Mouse (Mus musculus) ovary, adult 2 months (tissue): Measurements from ENCODE around the gene Vmn1r218. TPM values are rescaled to one million over a fixed set of nuclear protein-coding genes. Genes with fewer than 3 reads are reported as not detected.

Source experiments
- polyA plus RNA-seq: library from polyadenylated mRNA; depleted of rRNA; stranded (reverse); fragments of >200 nt; gene quantifications from 2 replicates; pipeline ENCODE4 v1.2.3, GENCODE M21; 2012; rRNA removed

Gene Vmn1r218
- polyA plus RNA-seq: not detected in 2 replicates

DNA sequence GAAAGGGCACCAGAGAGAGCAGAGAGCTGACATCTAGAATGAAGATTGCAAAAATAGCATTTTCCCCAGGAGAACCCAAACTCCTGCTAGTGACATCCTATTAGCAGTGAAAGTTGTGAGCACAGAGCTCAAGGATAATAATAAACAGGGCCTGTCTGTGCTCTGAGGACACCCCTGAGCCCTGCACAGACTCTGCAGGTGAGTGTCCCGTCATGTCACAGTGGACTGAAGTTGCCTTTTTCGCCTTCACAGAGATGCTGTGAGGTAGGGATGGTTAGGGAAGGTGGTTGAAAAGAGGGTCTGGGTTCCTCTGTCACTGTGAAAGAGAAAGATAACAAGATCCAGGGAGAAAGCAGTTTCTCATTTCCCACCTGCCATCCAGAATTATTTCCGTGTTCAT, at the start of gene Vmn1r218:
TSS of gene Vmn1r218 (plus strand) at position 57 of the 400 bp plus-strand sequence.

GRCm38 (mm10) chr13:23118126-23118525, 14.8 kb upstream of the Vmn1r218 start, which contains the start of gene Vmn1r217:
TSS of gene Vmn1r217 (minus strand) at chr13:23118226.

GRCm38 (mm10) chr13:23159012-23159411, 26.1 kb downstream of the Vmn1r218 start, which contains the start of gene Vmn1r219:
TSS of gene Vmn1r219 (plus strand) at chr13:23159312.

DNA sequence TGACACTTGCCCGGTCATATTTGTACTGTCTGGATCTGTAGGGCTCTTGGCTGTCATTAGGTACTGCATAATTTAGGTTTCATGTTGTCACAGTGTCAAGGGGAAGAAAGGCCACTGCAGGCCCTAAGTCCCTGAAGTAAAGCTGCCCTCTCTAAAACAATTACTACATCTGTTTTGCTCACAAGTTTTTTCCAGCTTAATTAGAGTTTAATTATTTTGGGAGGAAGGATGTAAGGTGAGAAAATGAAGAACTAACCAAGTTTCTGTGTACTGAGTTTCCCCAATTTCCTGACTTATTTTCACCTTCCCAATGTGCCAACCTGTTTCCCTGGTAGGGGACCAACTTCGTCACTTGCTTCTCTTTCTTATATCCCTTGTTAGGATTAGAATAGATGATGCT, 54.9 kb downstream of the Vmn1r218 start, which contains the start of gene Vmn1r220:
TSS of gene Vmn1r220 (minus strand) at position 101 of the 400 bp plus-strand sequence.

Other genes with a start within 250 kb of the Vmn1r218 start
- gene Vmn1r212, start 248.9 kb upstream of the Vmn1r218 start, polyA plus RNA-seq: not detected in 2 replicates
- gene Vmn1r213, start 125.5 kb upstream of the Vmn1r218 start, polyA plus RNA-seq: not detected in 2 replicates
- not detected in 2 replicates for gene Vmn1r214, start 102.7 kb upstream of the Vmn1r218 start, polyA plus RNA-seq
- gene Vmn1r215, start 65.1 kb upstream of the Vmn1r218 start, polyA plus RNA-seq: not detected in 2 replicates
- not detected in 2 replicates for gene Vmn1r217, start 14.9 kb upstream of the Vmn1r218 start, polyA plus RNA-seq
- gene Vmn1r219, start 26.2 kb downstream of the Vmn1r218 start, polyA plus RNA-seq: not detected in 2 replicates
- not detected in 2 replicates for gene Vmn1r220, start 54.8 kb downstream of the Vmn1r218 start, polyA plus RNA-seq
- not detected in 2 replicates for gene Vmn1r221, start 81.0 kb downstream of the Vmn1r218 start, polyA plus RNA-seq
- not detected in 2 replicates for gene Vmn1r222, start 102.8 kb downstream of the Vmn1r218 start, polyA plus RNA-seq
- gene Vmn1r223, start 114.0 kb downstream of the Vmn1r218 start, polyA plus RNA-seq: not detected in 2 replicates
- gene Zfp322a, start 236.1 kb downstream of the Vmn1r218 start, polyA plus RNA-seq: 0.86 and 1.1 TPM in 2 replicates